Mouse (Mus musculus) adrenal gland, adult 18-20 months (tissue): ENCODE measurements around the gene Tbxas1. TPM values are rescaled to one million over a fixed set of nuclear protein-coding genes. Genes with fewer than 3 reads are reported as not detected.

Experiments used
- DNase-seq, 2 experiments: peaks; one replicate each; pipeline ENCODE4 v3.0.0; 2021 to 2022; ENCODE audit warnings: low spot score in 2 of 2
- total RNA-seq, 2 experiments: library from RNA; stranded (reverse); gene quantifications; 1 replicate in 1 of 2; 2 replicates in 1 of 2; pipeline ENCODE4 v1.2.3; 2021

Gene Tbxas1
- total RNA-seq, 2 experiments from 2014 or later = 6.4 to 6.6 TPM

DNA sequence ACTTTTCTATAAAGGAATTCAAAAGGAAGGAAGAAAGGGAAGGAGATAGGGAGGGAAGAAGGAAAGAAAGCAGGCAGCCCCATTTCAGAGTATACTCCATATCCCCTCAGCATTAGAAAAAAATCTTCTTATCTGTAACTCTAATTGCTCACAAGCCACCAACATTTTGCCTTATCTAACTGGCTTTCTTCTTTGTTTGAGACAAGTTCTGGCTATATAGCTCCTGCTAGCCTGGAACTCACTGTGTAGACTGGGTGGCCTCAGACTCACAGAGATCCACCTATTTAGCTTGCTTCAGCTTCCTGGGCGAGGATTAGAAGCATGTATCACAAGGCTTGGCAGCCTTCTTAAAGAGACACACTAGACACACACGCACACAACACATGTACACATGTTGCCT lies 23.5 kb upstream of the Tbxas1 start:
- DNase-seq = no peak

DNA sequence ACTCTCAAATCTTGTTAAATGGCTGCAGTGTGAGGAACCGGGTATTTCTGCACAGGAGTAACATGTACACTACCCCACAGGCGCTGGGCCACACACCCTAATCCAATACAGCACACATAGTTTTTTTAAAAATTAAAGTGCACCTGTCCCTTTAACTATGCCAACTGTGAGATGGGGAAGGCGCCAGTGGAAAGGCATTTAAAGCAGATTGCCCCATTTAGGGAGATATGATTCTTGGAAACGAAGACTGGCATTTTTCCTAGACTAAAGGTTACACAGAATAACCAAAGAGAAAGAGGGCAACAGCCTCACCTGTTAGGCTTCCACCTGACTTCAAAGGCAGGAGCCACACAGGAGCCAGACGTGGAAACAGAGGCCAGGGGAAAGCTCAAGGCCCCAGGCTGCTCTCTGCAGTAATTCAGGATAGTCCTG lies 21.6 kb upstream of the Tbxas1 start:
- DNase-seq = no peak

DNA sequence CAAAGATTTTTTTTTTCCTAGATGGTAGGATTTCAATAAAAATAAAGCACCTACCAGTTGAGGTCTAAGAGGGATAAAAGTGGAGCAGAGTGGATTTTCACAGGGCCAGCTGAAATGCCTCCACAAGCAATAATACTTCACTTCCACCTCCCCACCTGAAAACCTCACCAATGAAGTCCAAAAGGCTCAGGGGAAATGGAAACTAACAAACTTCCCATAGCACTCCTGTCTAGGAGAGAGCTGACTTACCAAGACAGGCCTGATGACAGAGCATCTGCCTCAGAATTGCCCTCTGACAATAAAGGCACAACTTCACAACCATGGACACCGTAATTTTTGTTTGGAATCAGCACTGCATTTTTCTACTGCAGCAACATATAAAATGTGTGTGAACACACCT lies 15.4 kb upstream of the Tbxas1 start:
- no peak for DNase-seq

DNA sequence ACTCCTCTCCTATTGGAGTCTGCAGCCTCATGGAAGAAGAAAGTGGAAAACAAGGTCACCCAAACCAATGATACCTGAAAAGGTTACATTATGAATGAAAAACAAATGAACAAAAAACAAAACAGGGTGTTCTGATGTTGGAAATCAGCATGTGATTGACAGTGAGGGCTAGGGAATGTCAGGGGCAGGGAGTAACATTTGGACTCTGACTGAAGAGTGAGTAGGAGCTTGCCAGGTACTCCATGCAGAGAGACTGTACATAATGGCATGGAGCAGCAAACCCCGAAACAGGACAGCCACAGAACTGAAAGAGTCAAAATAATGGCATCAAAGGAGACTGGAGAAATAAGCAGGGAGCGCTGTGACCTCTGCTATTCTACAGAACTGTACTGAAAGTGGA lies 14.9 kb upstream of the Tbxas1 start:
- DNase-seq = no peak

DNA sequence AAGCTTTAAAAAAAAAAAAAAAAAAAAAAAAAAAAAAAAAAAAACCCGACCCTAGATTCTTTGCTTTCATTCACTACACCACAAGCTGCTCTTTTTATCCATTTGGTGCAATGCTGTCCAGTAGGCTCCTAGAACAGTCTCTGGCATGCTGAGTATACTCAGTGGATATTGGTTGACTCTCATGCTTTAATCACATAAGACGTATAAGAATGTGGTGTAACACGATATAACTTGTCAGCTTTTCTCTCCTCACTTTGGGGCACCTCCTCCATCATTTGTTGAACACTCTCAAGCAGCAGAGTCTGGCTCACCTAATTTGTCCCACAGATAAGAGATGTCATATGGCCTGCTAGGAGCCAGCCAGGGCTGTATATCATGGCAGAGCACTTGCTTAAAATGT lies 11.6 kb upstream of the Tbxas1 start:
- no peak for DNase-seq

DNA sequence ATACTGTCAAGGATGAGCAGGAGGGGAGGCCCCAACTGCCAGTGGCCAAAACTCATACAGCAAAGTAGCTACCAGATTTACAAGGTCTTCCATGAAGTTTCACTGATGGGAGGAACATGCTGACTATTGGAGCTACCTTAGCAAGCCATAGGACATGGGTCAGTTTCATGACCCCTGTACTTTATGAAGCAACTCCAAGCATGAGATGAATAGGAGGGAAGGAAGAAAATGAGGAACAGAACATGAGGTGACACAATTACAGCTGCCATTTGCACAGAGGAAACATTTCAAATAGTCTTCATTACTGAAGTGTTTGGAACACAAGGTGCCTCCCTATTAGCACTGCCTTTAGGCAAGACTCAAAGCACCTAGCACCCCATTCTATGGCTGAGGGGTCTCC lies 9.4 kb upstream of the Tbxas1 start:
- no peak for DNase-seq

DNA sequence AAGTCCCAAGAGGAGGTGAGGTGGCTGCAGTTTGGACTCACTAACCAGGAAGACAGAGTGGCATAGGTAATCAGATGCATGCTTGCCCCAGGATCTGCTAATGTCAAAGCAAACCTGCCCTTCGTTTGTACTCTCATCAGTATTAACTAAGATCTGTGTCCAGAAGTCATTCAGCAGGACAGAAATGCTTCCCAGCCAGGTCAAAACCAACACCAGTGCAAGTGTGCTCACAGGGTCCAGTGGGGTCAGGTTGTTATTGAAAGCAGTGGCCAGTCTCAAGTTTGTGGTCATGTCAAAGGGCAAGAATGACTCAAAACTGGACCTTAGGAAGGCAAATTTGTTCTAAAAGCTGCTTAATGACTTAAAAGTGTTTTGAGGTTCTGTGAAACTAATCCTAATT lies 8.8 kb upstream of the Tbxas1 start:
- no peak for DNase-seq

DNA sequence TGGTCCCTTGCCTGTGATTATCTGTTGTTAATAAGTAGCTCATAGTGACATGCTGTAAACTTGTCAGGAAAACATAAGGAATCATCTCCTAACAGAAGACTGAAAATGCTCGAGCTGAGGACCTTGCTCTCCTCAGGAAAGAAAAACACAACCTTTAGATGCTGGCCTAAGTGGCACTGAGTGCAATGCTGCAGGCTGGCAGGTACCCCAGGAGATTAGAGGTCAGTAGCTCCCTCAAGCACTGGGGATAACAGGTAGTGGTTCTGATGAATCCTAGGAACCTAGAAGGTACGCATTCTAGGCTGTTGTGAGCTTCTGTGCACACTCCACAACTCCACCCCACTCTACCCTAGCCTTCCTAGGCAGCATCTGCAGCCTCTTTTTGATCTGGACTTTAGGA lies 8.4 kb upstream of the Tbxas1 start:
- no peak for DNase-seq

DNA sequence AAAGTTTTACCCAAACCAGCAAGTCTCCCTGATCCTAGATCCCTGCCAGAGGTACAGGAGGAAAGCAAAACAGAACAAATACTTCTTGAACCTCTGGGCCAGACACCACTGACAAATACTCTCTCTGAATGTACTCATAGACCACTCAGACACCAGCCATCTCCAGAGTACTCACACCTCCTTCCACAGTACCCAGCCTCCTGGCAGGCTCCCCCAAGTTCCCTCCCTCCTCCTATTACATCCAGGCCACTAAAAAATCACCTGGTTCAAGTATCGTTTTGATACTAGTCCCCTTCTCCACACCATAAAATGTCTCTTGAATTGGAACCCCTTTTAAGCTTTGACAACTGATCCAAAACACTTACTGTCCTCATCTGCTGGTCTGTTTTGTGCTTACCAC lies 7.9 kb upstream of the Tbxas1 start:
- DNase-seq = no peak

DNA sequence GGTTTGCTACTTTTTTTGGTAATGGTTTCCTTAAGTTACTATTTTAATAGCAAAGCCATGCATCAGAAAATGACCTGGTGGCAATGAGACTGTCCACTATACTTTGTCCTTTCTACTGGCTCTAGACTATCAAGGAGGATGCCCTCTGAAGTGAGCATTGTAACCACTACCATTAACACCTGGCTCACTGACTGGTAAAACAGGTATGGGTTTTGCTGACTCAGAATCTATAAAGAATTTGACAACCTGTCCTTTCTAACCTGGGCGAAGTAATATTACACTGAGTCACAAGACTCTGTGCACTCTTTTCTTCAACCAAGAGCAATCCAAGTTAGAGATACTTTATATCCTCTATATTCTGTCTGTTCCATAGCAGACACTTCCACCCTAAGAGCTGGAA lies 6.2 kb upstream of the Tbxas1 start:
- DNase-seq = no peak

DNA sequence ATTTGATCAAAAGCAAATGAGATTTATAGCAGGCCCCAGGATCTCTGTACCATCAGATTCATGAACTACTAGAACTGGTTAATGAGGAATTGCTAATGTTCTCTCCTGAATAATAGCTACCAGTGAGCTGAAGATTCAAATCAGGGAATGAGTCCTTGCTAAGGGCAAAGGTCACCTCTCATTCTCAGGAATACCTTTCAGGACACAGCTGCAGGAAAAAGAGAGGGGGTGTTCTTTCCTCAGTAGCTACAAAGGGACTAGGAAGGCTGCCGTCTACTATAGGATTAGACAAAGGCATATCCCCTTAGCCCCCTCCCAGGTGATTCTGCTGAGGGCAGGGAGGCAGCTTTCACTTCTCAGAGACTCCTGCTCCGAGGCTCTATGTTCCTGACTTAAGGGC lies 5.1 kb upstream of the Tbxas1 start:
- no peak for DNase-seq

DNA sequence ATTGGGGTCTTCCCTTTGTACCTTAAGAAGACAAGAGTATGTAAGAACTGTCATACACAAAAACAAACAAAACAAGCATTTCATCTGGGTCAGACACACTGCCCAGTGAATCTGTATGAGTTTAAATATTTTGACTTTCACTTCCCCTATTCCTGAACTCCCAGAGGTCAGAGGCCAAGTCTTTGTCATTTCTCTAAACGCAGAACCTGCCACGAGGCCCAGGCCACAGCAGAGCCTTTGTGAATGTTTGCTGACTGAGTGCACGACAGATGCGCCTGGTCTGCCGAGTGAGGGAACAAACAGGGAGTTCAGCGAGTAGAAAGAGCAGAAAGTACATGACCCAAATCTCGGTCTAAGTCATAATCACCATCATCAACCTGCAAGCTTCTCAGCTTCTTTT lies 4.2 kb upstream of the Tbxas1 start:
- no peak for DNase-seq

DNA sequence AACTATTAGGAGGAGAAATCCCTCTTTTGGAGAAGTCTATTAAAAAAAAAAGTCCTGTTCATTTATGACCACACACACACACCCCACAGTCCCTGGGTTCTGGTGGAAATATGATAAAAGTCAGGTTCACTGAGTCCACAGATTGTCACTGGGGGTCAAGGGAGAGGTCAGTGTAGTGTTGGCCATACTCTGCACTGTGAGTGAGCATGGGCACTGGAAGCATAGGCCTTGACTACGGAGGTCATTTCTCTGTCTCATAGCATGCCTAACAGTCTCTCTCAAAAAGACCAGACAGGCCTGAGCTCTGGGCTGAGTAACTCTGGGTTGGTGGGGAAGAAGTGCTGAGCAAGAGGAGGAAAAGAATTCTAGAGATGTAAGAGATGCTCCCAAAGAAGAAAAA lies 1.9 kb upstream of the Tbxas1 start:
- DNase-seq = peak in 1 of 2 experiments; percentile 49

DNA sequence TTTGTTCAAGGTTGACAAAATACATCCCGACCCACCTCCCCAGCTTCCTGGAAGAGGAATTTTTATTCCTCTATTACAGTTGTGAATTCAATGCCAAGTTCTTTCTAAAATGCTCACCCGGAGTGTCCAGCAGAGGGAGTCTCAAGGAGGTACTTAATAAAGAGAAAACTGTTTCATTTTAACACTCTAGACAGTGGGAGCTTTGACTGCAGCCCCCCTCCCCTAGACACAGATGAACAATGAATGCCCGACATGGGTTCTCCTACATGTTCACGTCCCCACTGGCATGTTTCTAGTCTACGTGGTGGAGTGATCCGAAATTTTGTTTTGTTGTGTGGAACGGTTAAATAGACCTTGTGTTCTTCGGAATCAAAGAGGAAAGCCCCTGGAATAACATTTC lies 1.2 kb upstream of the Tbxas1 start:
- DNase-seq = peak; percentile 56 to 59

DNA sequence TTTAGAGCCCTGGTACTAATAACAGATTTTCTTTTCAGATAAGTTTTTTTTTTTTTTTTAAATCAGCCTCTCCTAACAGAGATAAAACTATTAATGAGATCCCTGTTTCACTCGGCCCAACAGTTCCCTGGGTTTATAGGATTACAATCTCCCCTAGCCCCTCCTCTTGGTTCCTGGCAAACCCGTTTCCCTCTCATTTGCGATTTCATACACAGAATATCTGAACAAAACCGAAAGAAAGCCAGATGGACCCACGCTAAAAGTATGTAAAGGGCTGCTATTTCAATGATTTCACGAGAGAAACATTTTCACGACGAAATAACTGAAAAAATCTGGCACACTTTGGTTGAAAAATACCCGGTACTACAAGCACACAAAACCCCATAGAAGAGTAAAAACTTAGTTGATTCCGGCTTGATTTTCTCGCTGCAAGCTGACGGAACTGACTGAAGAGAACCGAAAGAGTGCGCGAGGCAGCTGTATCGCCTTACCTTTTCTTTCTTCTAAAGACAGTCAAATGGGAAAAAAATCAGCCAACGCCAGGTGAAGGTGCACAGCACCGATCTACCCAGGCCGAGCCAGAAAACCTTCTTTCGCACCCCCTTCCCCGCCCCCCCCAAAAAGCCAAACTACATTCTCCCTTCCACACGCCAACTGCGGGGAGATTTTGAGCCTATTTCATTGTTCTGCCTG lies 493 bp upstream of the Tbxas1 start:
- no peak for DNase-seq

DNA sequence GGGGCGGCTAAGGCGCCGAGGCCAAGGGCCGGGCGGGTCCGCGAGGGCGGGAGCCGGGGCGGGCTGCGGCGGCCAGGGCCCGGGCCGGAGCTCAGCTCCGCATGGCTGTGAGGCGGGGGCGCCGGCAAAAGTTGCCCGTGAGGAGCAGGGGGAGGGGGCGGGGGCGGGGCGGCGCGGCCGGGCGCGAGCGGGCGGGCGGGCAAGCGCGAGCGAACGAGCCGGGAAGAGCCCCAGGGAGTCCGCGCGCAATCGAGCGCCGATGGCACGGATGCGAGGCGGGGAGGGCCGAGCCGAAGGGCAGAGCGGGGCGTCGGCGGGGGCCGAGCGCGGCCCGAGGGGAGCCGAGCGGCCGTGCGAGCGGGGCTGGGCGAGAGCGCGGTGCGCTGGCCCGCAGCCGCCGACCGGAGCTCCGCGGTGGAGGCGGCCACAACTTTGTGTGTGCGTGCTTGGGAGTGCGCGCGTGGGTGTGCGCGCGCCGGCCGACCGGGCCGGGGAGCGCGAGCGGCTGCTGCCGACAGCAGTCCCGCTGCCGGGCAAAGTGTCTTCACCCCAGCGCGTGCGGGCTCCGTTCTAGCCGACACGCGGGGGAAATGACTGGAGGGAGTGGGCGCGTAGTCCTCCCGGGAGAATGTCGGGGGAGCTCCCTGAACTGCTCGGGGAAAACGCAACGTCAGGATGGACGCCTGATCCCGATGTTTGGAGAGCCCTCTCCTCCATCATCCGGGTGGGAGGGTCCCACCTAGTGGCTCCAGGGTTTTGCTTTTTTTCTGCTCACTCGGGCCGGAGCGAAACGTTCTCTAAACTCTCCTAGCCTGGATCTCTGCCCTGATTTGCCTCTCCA lies 1.1 kb downstream of the Tbxas1 start, which contains the start of gene Hipk2:
Gene Hipk2 (minus strand): TSS at position 95 of the 841 bp plus-strand sequence.
- DNase-seq = peak; percentile 79 to 83

DNA sequence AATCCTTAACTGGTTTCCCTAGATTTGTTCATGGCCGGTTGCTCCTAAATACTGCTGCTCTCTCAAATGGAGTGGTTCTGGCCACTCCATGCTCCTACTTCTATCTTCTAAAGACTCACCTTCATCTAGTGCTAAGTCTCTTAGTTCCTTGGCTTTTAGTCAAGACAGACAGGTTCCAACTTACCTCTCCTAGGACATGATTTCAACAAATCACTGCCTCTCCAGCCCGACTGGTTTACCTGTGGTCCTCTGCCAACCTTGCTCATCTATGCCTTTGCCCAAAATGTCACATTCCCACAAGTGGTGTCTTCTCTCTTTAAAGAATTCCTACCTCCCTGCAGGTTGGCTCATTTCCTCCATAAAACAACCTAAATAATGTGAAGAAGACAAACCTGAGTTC lies 2.5 kb downstream of the Tbxas1 start:
- no peak for DNase-seq

DNA sequence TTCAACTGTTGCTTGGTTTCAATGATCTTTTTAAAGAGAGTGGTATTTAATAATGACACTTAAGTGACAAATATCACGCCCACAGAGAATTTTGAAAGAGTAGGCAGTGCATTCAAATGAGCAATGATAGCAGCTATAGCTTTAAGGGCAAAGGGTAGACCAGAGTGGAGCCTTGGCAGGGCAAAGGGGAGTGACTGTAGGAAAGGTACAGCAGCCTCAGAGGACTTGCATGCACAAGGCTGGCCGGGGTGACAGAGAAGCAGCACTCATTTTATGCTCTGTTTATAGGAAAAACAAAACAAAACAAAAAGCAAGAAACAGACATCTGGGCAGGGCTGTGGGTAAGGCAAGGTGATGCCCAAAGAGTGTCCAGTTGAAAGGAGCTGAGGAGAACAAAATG lies 6.3 kb downstream of the Tbxas1 start:
- no peak for DNase-seq

DNA sequence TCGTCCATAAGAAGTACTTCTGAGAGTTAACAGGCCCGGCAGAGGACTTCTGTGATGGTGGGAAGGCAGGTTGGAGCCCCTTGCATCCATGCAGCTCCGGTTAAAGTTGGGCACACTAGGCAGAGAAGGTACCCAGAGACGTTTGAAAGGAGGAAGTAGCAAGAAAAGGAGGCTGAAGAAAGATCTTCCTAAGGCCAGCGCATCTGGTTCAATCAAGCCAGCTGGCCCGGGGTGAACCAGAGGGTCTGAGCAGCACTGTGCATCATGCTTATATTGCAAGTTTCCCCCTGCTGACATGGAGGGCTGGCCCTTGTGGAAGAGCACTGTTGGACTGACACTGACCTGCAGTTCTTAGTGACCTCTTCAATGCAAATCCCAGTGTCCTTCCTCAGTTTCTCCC lies 6.8 kb downstream of the Tbxas1 start:
- no peak for DNase-seq

DNA sequence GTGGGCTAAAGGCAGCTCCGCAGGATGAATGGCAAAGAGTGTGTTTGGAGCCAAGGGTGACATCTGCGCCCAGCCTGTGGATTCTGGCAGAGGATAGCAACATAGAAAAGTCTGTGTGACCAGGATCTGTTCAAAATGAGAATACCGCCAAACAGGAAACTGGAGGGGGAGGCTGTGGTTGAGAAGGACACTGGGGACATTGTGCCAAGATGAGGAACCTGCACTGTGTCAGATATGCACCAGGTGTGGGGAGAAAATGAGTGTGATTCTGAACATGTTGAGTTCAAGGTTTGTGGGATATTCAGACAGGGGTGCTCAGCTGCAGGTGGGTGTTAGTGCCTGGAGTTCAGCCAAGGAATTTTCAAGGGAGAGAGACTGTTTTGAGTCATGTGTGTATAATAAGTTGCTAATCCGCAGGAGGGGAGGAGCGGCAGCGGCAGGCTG lies 7.5 kb downstream of the Tbxas1 start:
- DNase-seq = no peak

DNA sequence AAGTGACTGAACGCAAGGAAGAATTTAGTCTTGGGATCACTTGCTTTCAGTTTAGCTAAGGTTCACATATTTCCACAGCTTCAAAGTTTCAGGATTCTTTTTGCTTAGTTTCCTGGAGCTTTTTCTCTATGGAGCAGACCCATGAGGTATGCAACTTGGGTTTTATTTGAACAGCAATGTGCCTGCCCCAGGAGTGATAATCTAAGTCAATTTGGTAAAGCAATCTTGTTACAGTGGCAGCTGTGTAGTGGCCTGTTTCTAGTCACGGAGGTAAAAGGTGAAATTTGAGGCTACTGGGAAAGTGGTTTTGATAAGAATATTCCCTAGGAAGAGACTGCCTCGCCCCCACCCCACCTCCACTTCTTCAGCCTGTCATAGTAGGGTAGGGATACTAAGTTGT lies 9.3 kb downstream of the Tbxas1 start:
- no peak for DNase-seq

DNA sequence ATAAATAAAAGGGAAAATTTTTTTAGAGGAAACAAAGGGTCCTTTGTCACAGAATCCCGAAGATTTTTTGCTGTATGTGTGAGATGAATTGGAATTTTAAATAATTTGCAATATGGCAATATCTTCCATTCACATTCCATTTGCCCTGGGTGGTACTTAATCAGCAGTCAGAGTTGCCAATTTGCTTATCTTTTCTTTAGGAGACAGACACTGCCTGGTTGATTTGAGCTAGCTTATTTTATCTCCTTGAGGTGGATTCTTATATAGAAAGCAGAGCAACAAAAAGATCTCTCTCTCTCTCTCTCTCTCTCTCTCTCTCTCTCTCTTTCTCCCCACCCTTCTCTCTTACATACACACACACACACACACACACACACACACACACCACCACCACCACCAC lies 9.9 kb downstream of the Tbxas1 start:
- no peak for DNase-seq

DNA sequence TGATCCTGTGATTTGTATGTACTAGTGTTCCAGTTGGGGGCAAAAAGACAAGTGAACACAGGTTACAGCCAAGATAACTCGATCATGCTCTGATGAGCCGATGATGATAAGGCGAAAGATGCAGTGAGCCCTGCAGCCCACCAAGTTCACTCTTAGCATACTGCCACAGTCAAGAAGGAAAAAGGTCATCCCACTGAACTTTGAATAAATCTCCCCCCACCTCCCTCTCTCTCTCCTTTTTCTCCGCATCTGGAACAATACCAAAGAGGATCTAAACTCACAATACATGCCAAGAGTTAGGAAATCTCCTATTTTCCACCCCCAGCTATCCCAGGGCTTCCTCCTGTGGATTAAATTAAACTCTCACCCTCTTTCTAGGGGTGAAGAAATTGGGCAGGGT lies 12.2 kb downstream of the Tbxas1 start:
- no peak for DNase-seq
